Mouse (Mus musculus): Measurements from ENCODE around the gene Chst11. TPM values are rescaled to one million over a fixed set of nuclear protein-coding genes. Genes with fewer than 3 reads are reported as not detected.
A peak's percentile ranks its signal among the peaks of the same experiment; 100 is the strongest.
"Not testable (repeated sequence)": the region's sequence is repeated elsewhere in the genome, so short reads cannot be mapped to it uniquely, and the experiment has no call there.

Chst11 gene
- polyA plus RNA-seq, 1 experiment from 2014 or later: 2.9 TPM

DNA sequence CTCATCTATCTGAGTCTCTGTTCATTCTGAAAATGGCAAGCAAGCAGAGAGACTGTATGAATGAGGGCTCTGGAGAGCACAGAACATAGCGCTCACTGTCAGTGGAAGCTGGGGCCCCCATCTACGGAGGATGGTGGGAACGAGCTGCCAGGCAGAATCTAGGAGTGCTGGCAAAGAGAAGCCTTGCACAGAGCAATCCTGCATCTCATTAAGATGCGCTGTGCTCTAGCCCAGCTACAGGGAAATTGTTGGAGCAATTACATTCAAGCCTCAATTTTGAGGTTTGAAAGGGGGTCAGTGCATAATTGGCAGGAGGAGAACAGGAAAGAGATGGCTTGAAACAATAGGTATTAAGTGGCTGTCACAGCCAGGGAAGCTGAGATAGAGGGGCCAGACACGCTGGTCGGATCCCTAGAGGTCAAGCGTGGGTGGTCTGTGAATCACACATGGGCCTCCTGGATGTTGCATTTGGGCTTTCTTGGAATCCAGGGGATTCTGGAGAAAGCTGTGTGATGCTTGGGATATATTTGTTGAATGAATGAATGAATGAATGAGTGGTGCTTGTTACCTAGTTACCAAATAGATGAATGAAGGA, 121.0 kb downstream of the Chst11 start:
- peak; percentile 74 for ATAC-seq
- Histone ChIP-seq H3K9me3 (no peaks in the 10 kb centered on the region), H3K4me1 (replicated peaks) (peaks cover 68% of the 10 kb centered on the region), H3K36me3 (no peaks in the 10 kb centered on the region), H3K9ac (replicated peaks) (no peak overlapping the region), H3K4me2 (replicated peaks) (no peak overlapping the region), H3K27me3 (no peaks in the 10 kb centered on the region), H3K4me3 (replicated peaks) (no peak overlapping the region), H3K27ac (peak overlapping the region; percentile 61)
- WGBS: 20% methylated on average over 7 of the region's 7 CpGs

DNA sequence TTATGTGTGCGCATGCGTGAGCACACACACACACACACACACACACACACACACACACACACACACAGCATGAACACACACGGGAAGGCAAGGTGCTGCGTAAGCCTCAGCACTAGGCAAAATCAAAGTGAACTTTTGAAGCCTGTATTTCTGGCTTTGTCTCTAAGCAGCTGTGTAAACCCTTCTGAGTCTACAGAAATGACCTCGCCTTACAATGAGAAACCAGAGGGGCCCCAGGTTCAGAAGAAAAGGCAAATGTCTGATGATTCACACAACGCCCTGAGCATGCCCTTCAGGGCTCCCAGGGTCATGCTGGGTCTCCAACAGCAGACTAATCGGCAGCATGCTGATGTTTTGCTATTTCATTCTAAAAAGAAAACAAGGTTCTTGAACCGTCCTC, 122.1 kb downstream of the Chst11 start:
- Histone ChIP-seq H3K4me3 (replicated peaks) (no peak overlapping the region), H3K36me3 (no peaks in the 10 kb centered on the region), H3K4me2 (replicated peaks) (no peak overlapping the region), H3K27me3 (no peaks in the 10 kb centered on the region), H3K4me1 (replicated peaks) (peaks cover 64% of the 10 kb centered on the region), H3K27ac (no peak overlapping the region), H3K9me3 (no peaks in the 10 kb centered on the region), H3K9ac (replicated peaks) (no peak overlapping the region)
- 37% methylated on average over 8 of the region's 8 CpGs for WGBS
- ATAC-seq: no peak

DNA sequence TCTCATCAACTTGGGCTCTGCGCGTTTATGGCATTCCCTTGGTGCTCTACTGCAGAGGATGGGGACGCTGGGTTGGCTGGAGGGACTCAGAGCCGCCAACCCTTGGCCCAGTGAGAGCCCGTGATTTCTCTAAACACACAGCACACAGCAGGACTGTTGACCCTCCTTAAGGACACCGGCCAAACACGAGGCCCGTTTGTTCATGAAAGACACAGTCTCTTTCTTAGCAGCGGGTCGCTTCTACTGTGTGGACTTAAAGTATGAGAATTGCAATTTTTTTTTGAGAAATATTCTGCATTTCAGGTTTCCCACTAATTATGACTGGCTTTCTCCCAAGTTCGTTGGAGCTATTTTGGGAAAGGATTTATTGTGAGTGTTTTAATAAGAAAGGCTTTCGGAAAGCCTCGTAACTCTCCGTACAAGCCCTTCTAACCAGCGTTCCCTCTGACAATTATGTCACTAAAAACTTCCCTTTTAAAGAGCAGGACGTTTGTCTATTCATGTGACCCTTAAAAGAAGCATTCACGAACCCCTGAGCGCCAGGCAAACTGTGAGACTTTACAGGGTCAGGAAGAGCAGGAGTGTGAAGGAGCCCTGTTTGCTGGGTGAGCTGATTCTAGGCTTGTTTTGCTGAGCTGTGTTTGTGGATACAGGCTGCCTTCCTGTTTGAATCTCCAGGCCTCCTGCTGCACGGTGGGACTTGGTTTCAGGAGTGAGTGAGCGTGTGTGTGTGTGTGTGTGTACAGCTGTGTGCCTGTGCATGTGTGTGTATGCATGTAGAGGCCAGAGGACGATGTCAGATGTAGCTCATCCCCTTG, 122.8 kb downstream of the Chst11 start:
- H3K9ac ChIP-seq (replicated peaks): no peak overlapping the region
- no peak overlapping the region for H3K4me2 ChIP-seq (replicated peaks)
- no peaks in the 10 kb centered on the region for H3K27me3 ChIP-seq
- no peak overlapping the region for H3K27ac ChIP-seq
- H3K4me1 ChIP-seq (replicated peaks): peaks cover 57% of the 10 kb centered on the region
- H3K9me3 ChIP-seq: no peaks in the 10 kb centered on the region
- H3K4me3 ChIP-seq (replicated peaks): no peak overlapping the region
- no peak for ATAC-seq
- H3K36me3 ChIP-seq: no peaks in the 10 kb centered on the region
- WGBS: 48% methylated on average over 21 of the region's 21 CpGs

DNA sequence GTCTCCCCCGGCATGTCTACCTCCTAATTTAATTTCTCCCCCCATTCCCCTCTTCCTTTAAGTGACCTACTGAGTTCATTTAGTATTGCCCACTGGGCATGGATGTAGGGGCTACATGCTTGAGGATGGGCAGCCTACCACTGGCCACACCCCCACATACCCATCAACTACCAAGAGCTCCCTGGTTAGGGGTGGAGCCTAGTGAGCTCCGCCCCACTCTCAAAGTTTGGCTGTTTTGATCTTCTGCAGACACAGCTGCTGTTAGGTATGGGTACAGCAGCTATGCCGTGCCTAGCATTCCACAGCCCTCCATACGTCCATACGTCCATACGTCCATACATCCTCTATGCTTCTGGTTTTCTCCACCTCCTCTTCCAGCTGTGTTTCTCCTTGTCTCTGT, 123.6 kb downstream of the Chst11 start:
- no peaks in the 10 kb centered on the region for H3K27me3 ChIP-seq
- no peak overlapping the region for H3K9ac ChIP-seq (replicated peaks)
- WGBS: 93% methylated on average over 6 of the region's 6 CpGs
- no peak overlapping the region for H3K27ac ChIP-seq
- peaks cover 49% of the 10 kb centered on the region for H3K4me1 ChIP-seq (replicated peaks)
- no peak overlapping the region for H3K4me3 ChIP-seq (replicated peaks)
- H3K36me3 ChIP-seq: no peaks in the 10 kb centered on the region
- ATAC-seq: no peak
- H3K4me2 ChIP-seq (replicated peaks): no peak overlapping the region
- no peaks in the 10 kb centered on the region for H3K9me3 ChIP-seq

DNA sequence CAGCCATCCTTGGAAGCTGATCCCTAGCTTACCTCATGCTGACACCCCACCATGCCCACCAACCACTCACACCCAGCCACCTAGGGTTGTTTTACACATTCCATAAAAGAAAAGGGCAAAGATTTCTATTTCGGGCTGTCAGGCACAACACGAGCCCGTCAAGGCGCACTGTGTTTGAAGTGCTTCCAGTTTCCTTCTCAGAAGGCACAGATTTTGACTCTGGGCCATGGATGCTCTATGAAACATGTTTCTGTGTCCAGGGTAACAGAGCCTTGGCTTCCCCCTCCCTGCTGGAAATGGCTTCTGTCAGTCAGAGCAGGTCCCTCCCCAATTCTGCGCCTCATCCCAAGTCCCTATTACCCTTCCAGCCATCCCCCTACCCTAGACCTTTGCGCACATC, 125.7 kb downstream of the Chst11 start:
- Histone ChIP-seq H3K9ac (replicated peaks) (no peak overlapping the region), H3K27me3 (no peaks in the 10 kb centered on the region), H3K27ac (no peak overlapping the region), H3K4me3 (replicated peaks) (no peak overlapping the region), H3K4me1 (replicated peaks) (peaks cover 28% of the 10 kb centered on the region), H3K36me3 (no peaks in the 10 kb centered on the region), H3K9me3 (no peaks in the 10 kb centered on the region), H3K4me2 (replicated peaks) (no peak overlapping the region)
- ATAC-seq: no peak
- WGBS: 94% methylated on average over 6 of the region's 6 CpGs

DNA sequence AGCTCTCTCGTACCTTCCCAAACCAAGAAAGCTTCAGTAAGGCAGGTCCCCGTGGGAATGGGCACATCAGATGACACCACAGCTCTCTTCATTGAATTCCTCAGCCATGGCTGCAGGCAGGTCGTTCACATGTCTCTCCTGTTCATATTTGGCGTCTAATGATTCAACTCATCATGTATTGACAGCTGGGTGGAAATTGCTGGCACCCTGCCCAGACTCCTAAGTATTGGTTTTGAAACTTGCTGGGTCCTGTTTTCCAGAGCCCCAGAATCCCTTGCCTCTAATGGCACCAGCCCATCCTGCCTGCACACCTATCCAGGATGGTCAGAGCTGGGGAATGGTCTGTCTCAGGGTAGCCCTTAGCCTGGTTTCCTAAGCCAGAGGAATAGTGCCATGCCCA, 127.0 kb downstream of the Chst11 start:
- H3K4me2 ChIP-seq (replicated peaks): no peak overlapping the region
- H3K9ac ChIP-seq (replicated peaks): no peak overlapping the region
- no peak overlapping the region for H3K4me3 ChIP-seq (replicated peaks)
- H3K36me3 ChIP-seq: no peaks in the 10 kb centered on the region
- no peak overlapping the region for H3K27ac ChIP-seq
- H3K4me1 ChIP-seq (replicated peaks): peaks cover 27% of the 10 kb centered on the region
- H3K9me3 ChIP-seq: no peaks in the 10 kb centered on the region
- no peak for ATAC-seq
- no peaks in the 10 kb centered on the region for H3K27me3 ChIP-seq
- 78% methylated on average over 4 of the region's 4 CpGs for WGBS

DNA sequence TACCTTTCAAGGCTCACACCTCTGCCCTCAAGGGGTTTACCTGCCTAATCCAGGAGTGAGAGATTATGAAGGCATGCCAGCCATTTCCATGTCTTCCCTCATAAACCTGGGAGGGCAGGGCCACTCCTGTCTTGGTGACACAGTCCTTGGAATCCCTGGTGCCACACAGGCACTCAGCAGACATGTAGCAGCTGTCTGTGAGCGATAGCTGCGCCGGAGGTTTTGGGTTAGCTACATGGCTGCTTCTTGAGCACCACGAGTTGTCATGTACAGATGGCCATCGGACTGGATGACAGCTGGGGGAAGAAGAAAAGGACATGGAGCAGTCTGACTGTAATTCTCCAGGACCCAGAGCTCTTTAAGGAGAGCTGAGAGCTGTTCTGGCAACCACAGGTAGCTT, 129.3 kb downstream of the Chst11 start:
- Histone ChIP-seq H3K36me3 (no peaks in the 10 kb centered on the region), H3K4me1 (replicated peaks) (peaks cover 31% of the 10 kb centered on the region), H3K4me3 (replicated peaks) (no peak overlapping the region), H3K27ac (no peak overlapping the region), H3K9me3 (no peaks in the 10 kb centered on the region), H3K27me3 (peaks cover 3% of the 10 kb centered on the region; the same call in 1 of the 2 replicates), H3K4me2 (replicated peaks) (no peak overlapping the region), H3K9ac (replicated peaks) (no peak overlapping the region)
- no peak for ATAC-seq
- WGBS: 81% methylated on average over 5 of the region's 5 CpGs

DNA sequence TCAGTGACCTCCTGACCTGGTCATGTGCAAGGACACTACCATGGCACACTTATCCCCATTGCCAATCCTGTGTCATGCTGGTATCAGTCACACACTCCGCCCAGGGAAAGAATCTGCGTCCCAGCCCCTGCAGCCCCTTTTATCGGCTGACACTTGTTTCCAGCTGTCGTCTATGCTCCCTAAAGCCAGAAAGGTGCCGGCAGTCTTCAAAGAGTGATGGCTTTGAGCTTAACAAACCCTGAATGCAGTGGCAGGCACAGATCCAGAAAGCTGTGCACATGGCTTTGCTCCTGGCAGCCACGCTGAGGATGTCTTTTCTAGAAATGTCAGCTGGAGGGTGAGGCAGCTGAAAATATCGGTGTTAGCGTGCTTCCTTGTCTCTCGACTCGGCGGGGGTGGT, 131.6 kb downstream of the Chst11 start:
- ATAC-seq: peak; percentile 41
- peaks cover 31% of the 10 kb centered on the region for H3K4me1 ChIP-seq (replicated peaks)

DNA sequence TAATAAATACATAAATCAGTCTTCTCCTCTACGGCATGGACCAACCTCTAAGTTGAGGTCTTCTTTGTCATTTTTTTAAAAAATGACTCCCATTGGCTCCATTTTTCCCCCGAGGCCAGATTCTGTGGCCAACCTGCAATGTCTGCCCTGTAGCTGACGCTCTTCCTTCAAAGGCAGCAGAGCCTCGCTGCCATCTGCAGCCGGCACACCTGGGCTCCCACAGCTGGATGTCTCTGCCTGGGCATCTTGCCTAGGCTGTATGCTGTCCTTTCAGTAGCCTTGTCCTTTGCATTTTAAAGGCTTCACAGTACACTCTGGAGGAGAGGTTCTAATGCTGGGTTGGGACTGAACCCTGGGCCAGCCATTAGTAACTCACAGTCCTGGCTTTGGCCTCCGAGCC, 132.6 kb downstream of the Chst11 start:
- H3K36me3 ChIP-seq: no peaks in the 10 kb centered on the region
- 83% methylated on average over 6 of the region's 6 CpGs for WGBS
- H3K9ac ChIP-seq (replicated peaks): no peak overlapping the region
- ATAC-seq: no peak
- H3K27ac ChIP-seq: no peak overlapping the region
- peaks cover 31% of the 10 kb centered on the region for H3K4me1 ChIP-seq (replicated peaks)
- H3K9me3 ChIP-seq: no peaks in the 10 kb centered on the region
- no peak overlapping the region for H3K4me3 ChIP-seq (replicated peaks)
- H3K4me2 ChIP-seq (replicated peaks): no peak overlapping the region
- peaks cover 3% of the 10 kb centered on the region; the same call in 1 of the 2 replicates for H3K27me3 ChIP-seq

More for the DNA sequence above, 131.6 kb downstream of the Chst11 start:
- no peak overlapping the region for H3K4me3 ChIP-seq (replicated peaks)
- peak overlapping the region; percentile 16; the same call in 1 of the 2 replicates for H3K27ac ChIP-seq
- H3K27me3 ChIP-seq: peaks cover 3% of the 10 kb centered on the region; the same call in 1 of the 2 replicates
- H3K9ac ChIP-seq (replicated peaks): no peak overlapping the region
- 29% methylated on average over 11 of the region's 11 CpGs for WGBS
- no peaks in the 10 kb centered on the region for H3K9me3 ChIP-seq
- H3K36me3 ChIP-seq: no peaks in the 10 kb centered on the region
- H3K4me2 ChIP-seq (replicated peaks): no peak overlapping the region

DNA sequence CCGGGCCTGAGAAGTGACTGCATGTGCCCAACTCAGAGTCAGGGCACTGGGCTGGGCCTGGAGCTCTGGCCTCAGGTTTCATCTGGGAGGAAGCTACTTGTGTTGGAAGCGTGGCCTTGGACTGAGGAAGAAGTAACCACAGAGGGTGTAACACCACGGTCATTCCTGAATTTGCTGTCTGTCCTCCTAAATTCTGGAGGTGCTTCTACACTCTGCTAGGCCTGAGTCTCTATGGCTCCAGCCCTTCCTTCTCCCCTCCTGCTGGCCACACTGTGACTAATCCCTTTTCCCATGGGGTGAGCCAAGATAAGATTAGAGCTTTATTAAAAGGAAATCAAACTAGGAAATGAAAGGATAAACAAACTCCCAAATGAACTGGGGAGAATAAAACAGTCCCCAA, 133.3 kb downstream of the Chst11 start:
- no peak overlapping the region for H3K4me3 ChIP-seq (replicated peaks)
- peaks cover 3% of the 10 kb centered on the region; the same call in 1 of the 2 replicates for H3K27me3 ChIP-seq
- ATAC-seq: no peak
- peaks cover 31% of the 10 kb centered on the region for H3K4me1 ChIP-seq (replicated peaks)
- no peak overlapping the region for H3K4me2 ChIP-seq (replicated peaks)
- no peaks in the 10 kb centered on the region for H3K36me3 ChIP-seq
- H3K9ac ChIP-seq (replicated peaks): no peak overlapping the region
- WGBS: 55% methylated on average over 3 of the region's 3 CpGs
- H3K27ac ChIP-seq: no peak overlapping the region
- H3K9me3 ChIP-seq: no peaks in the 10 kb centered on the region

DNA sequence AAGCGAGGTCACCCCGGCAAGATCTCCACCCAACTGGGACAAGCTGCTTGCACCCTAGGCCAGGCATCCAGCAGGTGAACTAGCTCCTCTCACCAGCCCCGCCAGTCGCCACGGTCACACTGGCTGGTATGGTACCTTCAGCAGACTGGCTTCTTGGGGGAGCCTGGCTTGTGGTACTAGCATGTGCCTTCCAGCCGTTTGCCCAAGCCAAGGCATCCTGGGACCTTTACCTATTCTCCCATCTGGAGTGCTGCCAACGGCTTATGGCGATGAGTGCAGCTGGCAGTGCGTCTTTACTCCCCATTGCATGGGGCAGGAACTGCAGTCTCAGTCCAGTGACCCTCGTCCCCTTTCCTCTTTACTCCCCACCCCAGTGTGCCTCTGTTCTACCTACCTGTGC, 133.7 kb downstream of the Chst11 start:
- no peak overlapping the region for H3K27ac ChIP-seq
- no peak overlapping the region for H3K4me3 ChIP-seq (replicated peaks)
- no peak overlapping the region for H3K4me2 ChIP-seq (replicated peaks)
- H3K9ac ChIP-seq (replicated peaks): no peak overlapping the region
- H3K27me3 ChIP-seq: peaks cover 3% of the 10 kb centered on the region; the same call in 1 of the 2 replicates
- ATAC-seq: no peak
- no peaks in the 10 kb centered on the region for H3K9me3 ChIP-seq
- peaks cover 31% of the 10 kb centered on the region for H3K4me1 ChIP-seq (replicated peaks)
- WGBS: 53% methylated on average over 10 of the region's 10 CpGs
- H3K36me3 ChIP-seq: no peaks in the 10 kb centered on the region

DNA sequence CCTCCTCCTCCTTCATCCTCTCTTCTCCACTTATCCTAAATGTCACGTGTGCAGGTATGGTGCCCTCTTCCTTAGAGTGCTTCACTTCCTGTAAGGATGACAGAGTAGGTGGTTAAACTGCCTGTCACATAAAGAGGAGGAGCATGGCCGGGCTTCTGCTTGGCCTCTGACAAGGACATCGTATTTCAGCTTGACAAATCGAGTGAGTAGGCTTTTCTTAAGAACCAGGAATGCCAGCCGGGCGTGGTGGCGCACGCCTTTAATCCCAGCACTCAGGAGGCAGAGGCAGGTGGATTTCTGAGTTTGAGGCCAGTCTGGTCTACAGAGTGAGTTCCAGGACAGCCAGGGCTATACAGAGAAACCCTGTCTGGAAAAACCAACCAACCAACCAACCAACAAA, 134.2 kb downstream of the Chst11 start:
- H3K9ac ChIP-seq (replicated peaks); H3K9me3 ChIP-seq; H3K36me3 ChIP-seq; H3K27ac ChIP-seq; ATAC-seq; H3K4me2 ChIP-seq (replicated peaks); H3K27me3 ChIP-seq; H3K4me3 ChIP-seq (replicated peaks): not testable (repeated sequence)
- 86% methylated on average over 8 of the region's 8 CpGs for WGBS
- peaks cover 31% of the 10 kb centered on the region for H3K4me1 ChIP-seq (replicated peaks)
